Mouse (Mus musculus): ENCODE measurements around the gene Bcas1. TPM values are rescaled to one million over a fixed set of nuclear protein-coding genes. Genes with fewer than 3 reads are reported as not detected.
"Not testable (repeated sequence)": the region's sequence is repeated elsewhere in the genome, so short reads cannot be mapped to it uniquely, and the experiment has no call there.

Bcas1 gene
- polyA plus RNA-seq, 1 experiment from 2014 or later = 0.48 TPM

- 0 out of 2 replicates have a peak, but pooled peaks cover 5% of the 10 kb centered on the region for H3K4me1 ChIP-seq (ENCODE audit: insufficient read depth)
- H3K9me3 ChIP-seq (ENCODE audit: low read length) = no peaks in the 10 kb centered on the region
- no peaks in the 10 kb centered on the region for H3K36me3 ChIP-seq (replicated peaks; ENCODE audit: insufficient read depth, low read length)
- no peak for TF ChIP-seq CTCF (IDR thresholded peaks at IDR 0.05; ENCODE audit: low read depth)
- TF ChIP-seq EP300 (IDR thresholded peaks at IDR 0.05; ENCODE audit: low read depth) = no peak
- DNase-seq (peak; percentile 51), ATAC-seq (peak; percentile 47; the same call in 1 of the 2 replicates)
- H3K9ac ChIP-seq (replicated peaks) = no peak overlapping the region
- no peaks in the 10 kb centered on the region for H3K27me3 ChIP-seq (ENCODE audit: insufficient read depth, low read length)
- WGBS (ENCODE audit: insufficient replicate concordance) = 9% methylated on average over 10 of the region's 10 CpGs
- no peak overlapping the region for H3K27ac ChIP-seq (ENCODE audit: low read depth)
- H3K4me3 ChIP-seq (ENCODE audit: low read depth, low read length) = no peak overlapping the region
- no peak overlapping the region for H3K4me2 ChIP-seq (ENCODE audit: low read depth, low read length)
Measured at GRCm38 (mm10) chr2:170469616-170470308, 42.1 kb upstream of the Bcas1 start.

- ATAC-seq (no peak), DNase-seq (peak; percentile 29)
- H3K36me3 ChIP-seq (replicated peaks; ENCODE audit: insufficient read depth, low read length) = no peaks in the 10 kb centered on the region
- H3K27me3 ChIP-seq (ENCODE audit: insufficient read depth, low read length) = no peaks in the 10 kb centered on the region
- no peak overlapping the region for H3K4me3 ChIP-seq (ENCODE audit: low read depth, low read length)
- TF ChIP-seq CTCF (IDR thresholded peaks at IDR 0.05; ENCODE audit: low read depth) = peak; percentile 50
- no peak for TF ChIP-seq EP300 (IDR thresholded peaks at IDR 0.05; ENCODE audit: low read depth)
- no peak overlapping the region for H3K4me2 ChIP-seq (ENCODE audit: low read depth, low read length)
- no peaks in the 10 kb centered on the region for H3K9me3 ChIP-seq (ENCODE audit: low read length)
- no peak overlapping the region for H3K27ac ChIP-seq (ENCODE audit: low read depth)
- 0 out of 2 replicates have a peak, but pooled peaks cover 5% of the 10 kb centered on the region for H3K4me1 ChIP-seq (ENCODE audit: insufficient read depth)
- no peak overlapping the region for H3K9ac ChIP-seq (replicated peaks)
Measured at GRCm38 (mm10) chr2:170468009-170468408, 40.4 kb upstream of the Bcas1 start.

GRCm38 (mm10) chr2:170464817-170465216 is 37.2 kb upstream of the Bcas1 start:
- DNase-seq (no peak), ATAC-seq (no peak)
- H3K36me3 ChIP-seq (replicated peaks; ENCODE audit: insufficient read depth, low read length) = no peaks in the 10 kb centered on the region
- no peak overlapping the region for H3K4me2 ChIP-seq (ENCODE audit: low read depth, low read length)
- H3K4me3 ChIP-seq (ENCODE audit: low read depth, low read length) = no peak overlapping the region
- no peak for TF ChIP-seq CTCF (IDR thresholded peaks at IDR 0.05; ENCODE audit: low read depth)
- TF ChIP-seq EP300 (IDR thresholded peaks at IDR 0.05; ENCODE audit: low read depth) = no peak
- H3K4me1 ChIP-seq (ENCODE audit: insufficient read depth) = 0 out of 2 replicates have a peak, but pooled peaks cover 3% of the 10 kb centered on the region
- 46% methylated on average over 4 of the region's 4 CpGs for WGBS (ENCODE audit: insufficient replicate concordance)
- no peaks in the 10 kb centered on the region for H3K27me3 ChIP-seq (ENCODE audit: insufficient read depth, low read length)
- H3K9me3 ChIP-seq (ENCODE audit: low read length) = no peaks in the 10 kb centered on the region
- H3K27ac ChIP-seq (ENCODE audit: low read depth) = no peak overlapping the region
- H3K9ac ChIP-seq (replicated peaks) = no peak overlapping the region

GRCm38 (mm10) chr2:170461652-170462051 is 34.0 kb upstream of the Bcas1 start:
- no peak overlapping the region for H3K9ac ChIP-seq (replicated peaks)
- no peaks in the 10 kb centered on the region for H3K4me1 ChIP-seq (ENCODE audit: insufficient read depth)
- H3K36me3 ChIP-seq (replicated peaks; ENCODE audit: insufficient read depth, low read length) = no peaks in the 10 kb centered on the region
- H3K9me3 ChIP-seq (ENCODE audit: low read length) = no peaks in the 10 kb centered on the region
- DNase-seq (no peak), ATAC-seq (no peak)
- H3K27ac ChIP-seq (ENCODE audit: low read depth) = no peak overlapping the region
- H3K4me3 ChIP-seq (ENCODE audit: low read depth, low read length) = no peak overlapping the region
- no peak for TF ChIP-seq CTCF (IDR thresholded peaks at IDR 0.05; ENCODE audit: low read depth)
- no peak for TF ChIP-seq EP300 (IDR thresholded peaks at IDR 0.05; ENCODE audit: low read depth)
- 57% methylated on average over 7 of the region's 7 CpGs for WGBS (ENCODE audit: insufficient replicate concordance)
- no peak overlapping the region for H3K4me2 ChIP-seq (ENCODE audit: low read depth, low read length)
- no peaks in the 10 kb centered on the region for H3K27me3 ChIP-seq (ENCODE audit: insufficient read depth, low read length)

- ATAC-seq (peak; percentile 99), DNase-seq (peak; percentile 73)
- Histone ChIP-seq H3K27me3 (ENCODE audit: insufficient read depth, low read length) (no peaks in the 10 kb centered on the region), H3K9ac (replicated peaks) (no peak overlapping the region), H3K36me3 (replicated peaks; ENCODE audit: insufficient read depth, low read length) (no peaks in the 10 kb centered on the region), H3K27ac (ENCODE audit: low read depth) (peak overlapping the region; percentile 79), H3K4me2 (ENCODE audit: low read depth, low read length) (no peak overlapping the region), H3K4me1 (ENCODE audit: insufficient read depth) (no peaks in the 10 kb centered on the region), H3K4me3 (ENCODE audit: low read depth, low read length) (no peak overlapping the region), H3K9me3 (ENCODE audit: low read length) (no peaks in the 10 kb centered on the region)
- TF ChIP-seq EP300 (IDR thresholded peaks at IDR 0.05; ENCODE audit: low read depth) (peak; percentile 79), CTCF (IDR thresholded peaks at IDR 0.05; ENCODE audit: low read depth) (no peak)
- 27% methylated on average over 9 of the region's 9 CpGs for WGBS (ENCODE audit: insufficient replicate concordance)
Measured at GRCm38 (mm10) chr2:170459805-170460204, 32.2 kb upstream of the Bcas1 start.

- WGBS (ENCODE audit: insufficient replicate concordance) = 53% methylated on average over 10 of the region's 10 CpGs
- Histone ChIP-seq H3K4me1 (ENCODE audit: insufficient read depth) (no peaks in the 10 kb centered on the region), H3K27me3 (ENCODE audit: insufficient read depth, low read length) (no peaks in the 10 kb centered on the region), H3K4me3 (ENCODE audit: low read depth, low read length) (no peak overlapping the region), H3K4me2 (ENCODE audit: low read depth, low read length) (no peak overlapping the region), H3K9me3 (ENCODE audit: low read length) (no peaks in the 10 kb centered on the region), H3K27ac (ENCODE audit: low read depth) (peak overlapping the region; percentile 79), H3K9ac (replicated peaks) (no peak overlapping the region), H3K36me3 (replicated peaks; ENCODE audit: insufficient read depth, low read length) (no peaks in the 10 kb centered on the region)
- ATAC-seq (peak; percentile 46; the same call in 1 of the 2 replicates), DNase-seq (peak; percentile 22)
- TF ChIP-seq EP300 (IDR thresholded peaks at IDR 0.05; ENCODE audit: low read depth) (peak; percentile 24; the same call in 1 of the 2 replicates), CTCF (IDR thresholded peaks at IDR 0.05; ENCODE audit: low read depth) (no peak)
Measured at GRCm38 (mm10) chr2:170459183-170459582, 31.5 kb upstream of the Bcas1 start.

GRCm38 (mm10) chr2:170453809-170454208 is 26.2 kb upstream of the Bcas1 start:
- H3K9ac ChIP-seq (replicated peaks); H3K27me3 ChIP-seq (ENCODE audit: insufficient read depth, low read length); H3K4me2 ChIP-seq (ENCODE audit: low read depth, low read length); H3K4me3 ChIP-seq (ENCODE audit: low read depth, low read length); ATAC-seq; H3K27ac ChIP-seq (ENCODE audit: low read depth); DNase-seq; H3K36me3 ChIP-seq (replicated peaks; ENCODE audit: insufficient read depth, low read length); H3K9me3 ChIP-seq (ENCODE audit: low read length); H3K4me1 ChIP-seq (ENCODE audit: insufficient read depth): not testable (repeated sequence)
- 49% methylated on average over 3 of the region's 4 CpGs for WGBS (ENCODE audit: insufficient replicate concordance)
